Mouse (Mus musculus) kidney, embryonic 16.5 days (tissue): ENCODE results near the gene Krt7. TPM values are rescaled to one million over a fixed set of nuclear protein-coding genes. Genes with fewer than 3 reads are reported as not detected.

Experiments used
- ATAC-seq: fragments of 200-750 bp; cut with Nextera tagmentation; 2 replicates; pipeline ENCODE4 v1.8.0; 2017; ENCODE audit warnings: moderate TSS enrichment; ENCODE audit not compliant: low FRiP score, low TSS enrichment
- H3K27ac ChIP-seq: fragments of 300-500 bp; sonication (generic); 2 replicates; pipeline ENCODE4 v1.5.1; 2014; ENCODE audit warnings: low read length
- H3K27me3 ChIP-seq: fragments of 300-500 bp; sonication (generic); 2 replicates; pipeline ENCODE4 v1.6.1; 2014; ENCODE audit warnings: low read length, control low read depth, mixed read lengths; ENCODE audit not compliant: insufficient read depth
- H3K36me3 ChIP-seq: fragments of 300-500 bp; sonication (generic); 2 replicates; pipeline ENCODE4 v1.6.1; 2014; ENCODE audit warnings: low read length, control low read depth, mixed read lengths; ENCODE audit not compliant: insufficient read depth
- H3K4me1 ChIP-seq: fragments of 300-500 bp; sonication (generic); 2 replicates; pipeline ENCODE4 v1.6.1; 2014; ENCODE audit warnings: low read length, control low read depth, mixed read lengths; ENCODE audit not compliant: insufficient read depth
- H3K4me2 ChIP-seq: fragments of 300-500 bp; sonication (generic); replicated peaks from 2 replicates; pipeline ENCODE4 v1.6.1; 2014; ENCODE audit warnings: low read depth, low read length
- H3K4me3 ChIP-seq: fragments of 300-500 bp; sonication (generic); 2 replicates; pipeline ENCODE4 v1.5.1; 2014; ENCODE audit warnings: mild to moderate bottlenecking, low read length
- H3K9ac ChIP-seq: fragments of 300-500 bp; sonication (generic); replicated peaks from 2 replicates; pipeline ENCODE4 v1.6.1; 2014; ENCODE audit warnings: low read length
- H3K9me3 ChIP-seq: fragments of 300-500 bp; sonication (generic); 2 replicates; pipeline ENCODE4 v1.6.1; 2016; ENCODE audit warnings: low read length, control low read depth
- WGBS: fragments of 180-500 bp; shearing (Covaris S2); extraction: QIAGEN DNeasy Blood & Tissue Kit; methylation state at CpG from one replicate; pipeline ENCODE4 v1.1.7; 2014; 5-methylcytosine and 5-hydroxymethylcytosine counted together
- polyA plus RNA-seq: library from polyadenylated mRNA; unstranded; fragments of >200 nt; fragmentation: Nextera tagmentation; extraction: Ambion mirVana; gene quantifications from 2 replicates; pipeline ENCODE4 v1.2.1, GENCODE M21; 2015

Gene Krt7
- polyA plus RNA-seq, 1 experiment from 2014 or later, result 99.9 TPM

GRCm38 (mm10) chr15:101392251-101392650 is 18.6 kb upstream of the Krt7 start:
- no peak for ATAC-seq

GRCm38 (mm10) chr15:101394908-101395307 is 15.9 kb upstream of the Krt7 start:
- H3K36me3 ChIP-seq, result no peaks in the 10 kb centered on the region
- WGBS, result 57% methylated on average over 7 of the region's 7 CpGs
- peaks cover 4% of the 10 kb centered on the region; the same call in 1 of the 2 replicates for H3K4me1 ChIP-seq
- no peak overlapping the region for H3K9ac ChIP-seq
- no peak overlapping the region for H3K4me3 ChIP-seq
- H3K27me3 ChIP-seq, result no peaks in the 10 kb centered on the region
- H3K9me3 ChIP-seq, result no peaks in the 10 kb centered on the region
- no peak overlapping the region for H3K27ac ChIP-seq
- no peak for ATAC-seq
- H3K4me2 ChIP-seq, result no peak overlapping the region

More at GRCm38 (mm10) chr15:101392251-101392650, 18.6 kb upstream of the Krt7 start:
- peaks cover 4% of the 10 kb centered on the region; the same call in 1 of the 2 replicates for H3K4me1 ChIP-seq
- no peak overlapping the region for H3K4me2 ChIP-seq
- no peaks in the 10 kb centered on the region for H3K27me3 ChIP-seq
- H3K36me3 ChIP-seq, result no peaks in the 10 kb centered on the region
- no peak overlapping the region for H3K4me3 ChIP-seq
- no peak overlapping the region for H3K27ac ChIP-seq
- no peaks in the 10 kb centered on the region for H3K9me3 ChIP-seq
- 58% methylated on average over 5 of the region's 5 CpGs for WGBS
- no peak overlapping the region for H3K9ac ChIP-seq

GRCm38 (mm10) chr15:101396466-101396865 is 14.4 kb upstream of the Krt7 start:
- Histone ChIP-seq H3K4me3 (no peak overlapping the region), H3K4me1 (peaks cover 4% of the 10 kb centered on the region; the same call in 1 of the 2 replicates), H3K9ac (no peak overlapping the region), H3K27ac (no peak overlapping the region), H3K9me3 (no peaks in the 10 kb centered on the region), H3K36me3 (no peaks in the 10 kb centered on the region), H3K4me2 (no peak overlapping the region), H3K27me3 (no peaks in the 10 kb centered on the region)
- ATAC-seq, result no peak
- 19% methylated on average over 7 of the region's 7 CpGs for WGBS

GRCm38 (mm10) chr15:101396921-101397320 is 13.9 kb upstream of the Krt7 start:
- Histone ChIP-seq H3K4me3 (no peak overlapping the region), H3K36me3 (no peaks in the 10 kb centered on the region), H3K27ac (no peak overlapping the region), H3K4me1 (peaks cover 5% of the 10 kb centered on the region), H3K9ac (no peak overlapping the region), H3K9me3 (no peaks in the 10 kb centered on the region), H3K4me2 (no peak overlapping the region), H3K27me3 (no peaks in the 10 kb centered on the region)
- ATAC-seq, result no peak
- 58% methylated on average over 3 of the region's 3 CpGs for WGBS

GRCm38 (mm10) chr15:101397683-101398082 is 13.2 kb upstream of the Krt7 start:
- H3K27ac ChIP-seq, result no peak overlapping the region
- WGBS, result 87% methylated on average over 2 of the region's 2 CpGs
- H3K4me3 ChIP-seq, result no peak overlapping the region
- peaks cover 11% of the 10 kb centered on the region for H3K4me1 ChIP-seq
- no peak overlapping the region for H3K9ac ChIP-seq
- H3K27me3 ChIP-seq, result no peaks in the 10 kb centered on the region
- no peaks in the 10 kb centered on the region for H3K36me3 ChIP-seq
- H3K9me3 ChIP-seq, result no peaks in the 10 kb centered on the region
- no peak overlapping the region for H3K4me2 ChIP-seq
- no peak for ATAC-seq

- WGBS, result 83% methylated on average over 8 of the region's 8 CpGs
- Histone ChIP-seq H3K4me3 (no peak overlapping the region), H3K27me3 (no peaks in the 10 kb centered on the region), H3K9ac (no peak overlapping the region), H3K4me1 (peaks cover 13% of the 10 kb centered on the region), H3K36me3 (no peaks in the 10 kb centered on the region), H3K4me2 (no peak overlapping the region), H3K27ac (no peak overlapping the region), H3K9me3 (no peaks in the 10 kb centered on the region)
- no peak for ATAC-seq
Measured at GRCm38 (mm10) chr15:101398269-101398668, 12.6 kb upstream of the Krt7 start.

GRCm38 (mm10) chr15:101412188-101412587 is 1.3 kb downstream of the Krt7 start:
- Histone ChIP-seq H3K4me1 (peaks cover 19% of the 10 kb centered on the region), H3K27me3 (peaks cover 20% of the 10 kb centered on the region), H3K9ac (peak overlapping the region; percentile 49), H3K4me3 (peak overlapping the region; percentile 37), H3K9me3 (no peaks in the 10 kb centered on the region), H3K27ac (peak overlapping the region; percentile 88), H3K4me2 (peak overlapping the region; percentile 48), H3K36me3 (no peaks in the 10 kb centered on the region)
- WGBS, result 11% methylated on average over 31 of the region's 31 CpGs
- peak; percentile 82 for ATAC-seq

GRCm38 (mm10) chr15:101413916-101414635 is 3.2 kb downstream of the Krt7 start:
- WGBS, result 41% methylated on average over 7 of the region's 7 CpGs
- no peak overlapping the region for H3K9ac ChIP-seq

GRCm38 (mm10) chr15:101414807-101415565 is 4.1 kb downstream of the Krt7 start:
- Histone ChIP-seq H3K4me1 (peaks cover 19% of the 10 kb centered on the region), H3K27ac (no peak overlapping the region), H3K4me2 (no peak overlapping the region), H3K4me3 (no peak overlapping the region), H3K9ac (no peak overlapping the region), H3K36me3 (no peaks in the 10 kb centered on the region), H3K27me3 (peaks cover 20% of the 10 kb centered on the region), H3K9me3 (no peaks in the 10 kb centered on the region)
- no peak for ATAC-seq
- 57% methylated on average over 11 of the region's 11 CpGs for WGBS

More at GRCm38 (mm10) chr15:101413916-101414635, 3.2 kb downstream of the Krt7 start:
- Histone ChIP-seq H3K4me1 (peaks cover 19% of the 10 kb centered on the region), H3K27ac (no peak overlapping the region), H3K36me3 (no peaks in the 10 kb centered on the region), H3K4me3 (no peak overlapping the region), H3K9me3 (no peaks in the 10 kb centered on the region), H3K4me2 (no peak overlapping the region), H3K27me3 (peaks cover 20% of the 10 kb centered on the region)
- no peak for ATAC-seq

- no peak overlapping the region for H3K4me3 ChIP-seq
- 78% methylated on average over 4 of the region's 4 CpGs for WGBS
- no peak for ATAC-seq
- H3K9ac ChIP-seq, result no peak overlapping the region
- H3K36me3 ChIP-seq, result no peaks in the 10 kb centered on the region
- peaks cover 4% of the 10 kb centered on the region for H3K4me1 ChIP-seq
- H3K27ac ChIP-seq, result no peak overlapping the region
- H3K9me3 ChIP-seq, result no peaks in the 10 kb centered on the region
- H3K4me2 ChIP-seq, result no peak overlapping the region
- H3K27me3 ChIP-seq, result no peaks in the 10 kb centered on the region
Measured at GRCm38 (mm10) chr15:101418950-101419349, 8.1 kb downstream of the Krt7 start.
